Mouse (Mus musculus) ES-E14 (cell line): ENCODE data around the gene Fbxw24. TPM values are rescaled to one million over a fixed set of nuclear protein-coding genes. Genes with fewer than 3 reads are reported as not detected.
"Not testable (repeated sequence)": the region's sequence is repeated elsewhere in the genome, so short reads cannot be mapped to it uniquely, and the experiment has no call there.

Experiments
- DNase-seq: peaks from one replicate; pipeline ENCODE4 v3.0.0-alpha.2; 2013; ENCODE audit warnings: low read depth, low spot score
- H3K27ac ChIP-seq: 2 replicates; pipeline ENCODE4 v1.5.1; 2012; ENCODE audit warnings: low read depth, mild to moderate bottlenecking, low read length, moderate library complexity, mixed read lengths; ENCODE audit not compliant: poor library complexity, insufficient read depth, severe bottlenecking
- H3K36me3 ChIP-seq: 2 replicates; pipeline ENCODE4 v1.6.1; 2012; ENCODE audit warnings: mild to moderate bottlenecking, low read length, moderate library complexity, mixed read lengths; ENCODE audit not compliant: control insufficient read depth, poor library complexity, insufficient read depth, severe bottlenecking
- H3K4me1 ChIP-seq, 2 experiments: fragments of 150-350 bp in 1 of 2; sonication (generic) in 1 of 2; 2 replicates each; pipeline ENCODE4 v1.6.1; 2012; ENCODE audit warnings: low read length in 2 of 2, mild to moderate bottlenecking in 1 of 2, mixed read lengths in 1 of 2; ENCODE audit not compliant: control insufficient read depth in 2 of 2, insufficient read depth in 2 of 2, poor library complexity in 1 of 2
- H3K4me3 ChIP-seq, 2 experiments: fragments of 150-350 bp in 1 of 2; sonication (generic) in 1 of 2; 2 replicates each; pipeline ENCODE4 v1.5.1; 2012; ENCODE audit warnings: low read length in 2 of 2, low read depth in 1 of 2, mild to moderate bottlenecking in 1 of 2, mixed read lengths in 1 of 2; ENCODE audit not compliant: insufficient read depth in 1 of 2, poor library complexity in 1 of 2, severe bottlenecking in 1 of 2
- H3K9ac ChIP-seq: 2 replicates; pipeline ENCODE4 v1.6.1; 2012; ENCODE audit warnings: low read depth, mild to moderate bottlenecking, low read length, mixed read lengths; ENCODE audit not compliant: poor library complexity, insufficient read depth, severe bottlenecking
- H3K9me3 ChIP-seq: fragments of 150-350 bp; sonication (generic); 2 replicates; pipeline ENCODE4 v1.6.1; 2012; ENCODE audit warnings: low read depth, mild to moderate bottlenecking, low read length; ENCODE audit not compliant: control insufficient read depth, insufficient read depth
- CHD2 ChIP-seq: IDR thresholded peaks from 2 replicates; pipeline ENCODE4 v1.6.1; 2014; ENCODE audit warnings: mild to moderate bottlenecking, low read depth, low read length, inconsistent platforms
- HCFC1 ChIP-seq: IDR thresholded peaks from 2 replicates; pipeline ENCODE4 v1.6.1; 2012; ENCODE audit warnings: low read length, inconsistent platforms, borderline replicate concordance; ENCODE audit not compliant: insufficient read depth
- MAFK ChIP-seq: IDR thresholded peaks from 2 replicates; pipeline ENCODE4 v1.6.1; 2014; ENCODE audit warnings: mild to moderate bottlenecking, low read depth, low read length, inconsistent platforms; ENCODE audit not compliant: insufficient read depth
- ZC3H11A ChIP-seq: IDR thresholded peaks from 2 replicates; pipeline ENCODE4 v1.6.1; 2012; ENCODE audit warnings: low read depth, mild to moderate bottlenecking, inconsistent platforms, low read length, borderline replicate concordance
- ZNF384 ChIP-seq: IDR thresholded peaks from 2 replicates; pipeline ENCODE4 v1.6.1; 2012; ENCODE audit warnings: low read depth, low read length, inconsistent platforms
- in situ Hi-C, 2 experiments: fragments of 600-800 bp; cut with MboI; formaldehyde crosslinking; loops; one replicate each; pipeline ENCODE4 v1.15.1; 2025; ENCODE audit warnings: low sequenced_read_pairs in 2 of 2, inconsistent platforms in 1 of 2; ENCODE audit not compliant: unreplicated experiment in 2 of 2
- total RNA-seq: library from RNA; depleted of rRNA; stranded (reverse); fragments of 300-350 nt; gene quantifications from 2 replicates; pipeline ENCODE4 v1.2.3, GENCODE M21; 2012; rRNA removed

Gene Fbxw24
- total RNA-seq, 1 experiment, result not detected

DNA sequence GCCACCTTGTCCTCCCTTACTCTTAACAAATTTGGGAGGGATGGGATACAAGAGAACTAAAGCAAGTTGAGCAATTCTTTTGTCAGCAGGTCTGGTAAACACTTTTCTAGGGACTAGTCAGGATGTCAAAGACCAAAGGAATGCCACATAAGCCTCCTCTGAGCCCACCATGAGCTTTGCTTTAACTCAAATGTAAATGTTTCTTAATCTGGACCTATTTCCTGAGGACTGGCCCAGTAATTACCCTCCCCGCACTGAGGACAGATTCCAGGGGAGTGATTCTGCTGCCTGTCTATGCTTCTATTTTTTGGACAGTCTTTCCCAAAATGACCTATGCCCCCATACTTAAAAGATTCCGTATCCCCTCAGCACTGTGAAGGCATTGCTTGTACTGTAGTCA is 31.0 kb downstream of the Fbxw24 start:
- H3K4me1 ChIP-seq, result no peaks in the 10 kb centered on the region
- no peaks in the 10 kb centered on the region for H3K9me3 ChIP-seq
- no peak for DNase-seq
- TF ChIP-seq MAFK (no peak), ZC3H11A (no peak), ZNF384 (no peak), HCFC1 (no peak), CHD2 (no peak)
- H3K36me3 ChIP-seq, result no peaks in the 10 kb centered on the region
- H3K9ac ChIP-seq, result no peak overlapping the region
- H3K27ac ChIP-seq, result no peak overlapping the region
- in situ Hi-C loops, result no loop called here
- H3K4me3 ChIP-seq, result no peak overlapping the region

DNA sequence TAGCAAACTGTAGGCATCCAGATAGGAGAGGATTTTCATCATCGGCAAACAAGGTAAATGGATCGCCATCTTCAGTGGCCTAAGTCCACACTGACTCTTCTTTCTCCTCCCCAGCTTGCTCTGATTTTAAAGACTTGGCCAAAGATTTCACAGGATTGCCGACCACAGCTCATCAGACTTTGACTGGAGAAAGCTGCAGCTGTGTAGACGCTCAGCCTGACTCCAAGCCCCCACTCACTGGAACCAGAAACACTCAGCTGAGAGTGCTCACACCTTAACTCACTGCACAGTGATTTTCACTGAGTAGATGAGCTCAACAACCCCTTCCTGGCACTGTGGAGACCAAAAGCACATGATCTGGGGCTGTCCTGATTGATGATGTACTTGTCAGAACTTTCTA is 57.7 kb downstream of the Fbxw24 start, which contains the start of gene Fbxw15:
Fbxw15 (minus strand) TSS at position 101 of the 400 bp plus-strand sequence.
- H3K4me3 ChIP-seq, H3K27ac ChIP-seq, DNase-seq, H3K4me1 ChIP-seq, in situ Hi-C loops, H3K9ac ChIP-seq, H3K9me3 ChIP-seq, H3K36me3 ChIP-seq: not testable (repeated sequence)

- Histone ChIP-seq H3K9me3 (no peaks in the 10 kb centered on the region), H3K4me1 (no peaks in the 10 kb centered on the region), H3K36me3 (no peaks in the 10 kb centered on the region), H3K9ac (no peak overlapping the region), H3K4me3 (no peak overlapping the region), H3K27ac (no peak overlapping the region)
- no peak for TF ChIP-seq ZC3H11A
- TF ChIP-seq CHD2, result no peak
- no peak for TF ChIP-seq HCFC1
- TF ChIP-seq ZNF384, result no peak
- no peak for TF ChIP-seq MAFK
- DNase-seq, result no peak
- in situ Hi-C loops, result no loop called here
Measured at GRCm38 (mm10) chr9:109565546-109565945, 60.3 kb downstream of the Fbxw24 start.

- H3K27ac ChIP-seq, H3K9ac ChIP-seq, in situ Hi-C loops, H3K9me3 ChIP-seq, H3K4me3 ChIP-seq, H3K36me3 ChIP-seq, H3K4me1 ChIP-seq, DNase-seq: not testable (repeated sequence)
Measured at GRCm38 (mm10) chr9:109562106-109562505, 63.8 kb downstream of the Fbxw24 start.

GRCm38 (mm10) chr9:109552483-109552882 is 73.4 kb downstream of the Fbxw24 start:
- no peaks in the 10 kb centered on the region for H3K36me3 ChIP-seq
- in situ Hi-C loops, result no loop called here
- no peaks in the 10 kb centered on the region for H3K9me3 ChIP-seq
- no peak for DNase-seq
- no peak overlapping the region for H3K9ac ChIP-seq
- H3K4me3 ChIP-seq, result no peak overlapping the region
- TF ChIP-seq ZNF384 (no peak), MAFK (no peak), HCFC1 (no peak)
- H3K4me1 ChIP-seq, result no peaks in the 10 kb centered on the region
- no peak overlapping the region for H3K27ac ChIP-seq

Other genes with a start within 250 kb of the Fbxw24 start
- not detected in 2 replicates for gene Fbxw22, start 221.8 kb downstream of the Fbxw24 start, total RNA-seq
- gene Fbxw16, start 176.9 kb downstream of the Fbxw24 start, total RNA-seq, result not detected in 2 replicates
- not detected in 2 replicates for gene Fbxw19, start 130.2 kb downstream of the Fbxw24 start, total RNA-seq
- gene Fbxw15, start 57.8 kb downstream of the Fbxw24 start, total RNA-seq, result not detected in 2 replicates
- gene Fbxw25, start 38.6 kb upstream of the Fbxw24 start, total RNA-seq, result not detected in 2 replicates
- gene Fbxw18, start 76.6 kb upstream of the Fbxw24 start, total RNA-seq, result not detected in 2 replicates
- not detected in 2 replicates for gene Fbxw26, start 120.0 kb upstream of the Fbxw24 start, total RNA-seq
- gene Fbxw27, start 164.6 kb upstream of the Fbxw24 start, total RNA-seq, result not detected in 2 replicates
- 0.31 TPM in 1 of 2 replicates, not detected in the other for gene Spink8, start 186.2 kb upstream of the Fbxw24 start, total RNA-seq
- 37.7 and 46.5 TPM in 2 replicates for gene Nme6, start 206.7 kb upstream of the Fbxw24 start, total RNA-seq
- gene Camp, start 223.6 kb upstream of the Fbxw24 start, total RNA-seq, result not detected in 2 replicates
- 48.5 and 58.3 TPM in 2 replicates for gene Cdc25a, start 249.5 kb upstream of the Fbxw24 start, total RNA-seq